Mouse (Mus musculus) olfactory bulb, adult 2 months (tissue): ENCODE results near the gene Map4k4.

Experiments
- CTCF ChIP-seq: fragments of 200-500 bp; IDR thresholded peaks from 2 replicates; pipeline ENCODE4 v1.5.1; 2012; ENCODE audit warnings: low read depth, mild to moderate bottlenecking, low read length, moderate library complexity; ENCODE audit not compliant: insufficient read depth
- POLR2A ChIP-seq: fragments of 200-500 bp; IDR thresholded peaks from 2 replicates; pipeline ENCODE4 v1.6.1; 2012; ENCODE audit warnings: mild to moderate bottlenecking, low read depth, low read length, moderate library complexity; ENCODE audit not compliant: insufficient read depth

DNA sequence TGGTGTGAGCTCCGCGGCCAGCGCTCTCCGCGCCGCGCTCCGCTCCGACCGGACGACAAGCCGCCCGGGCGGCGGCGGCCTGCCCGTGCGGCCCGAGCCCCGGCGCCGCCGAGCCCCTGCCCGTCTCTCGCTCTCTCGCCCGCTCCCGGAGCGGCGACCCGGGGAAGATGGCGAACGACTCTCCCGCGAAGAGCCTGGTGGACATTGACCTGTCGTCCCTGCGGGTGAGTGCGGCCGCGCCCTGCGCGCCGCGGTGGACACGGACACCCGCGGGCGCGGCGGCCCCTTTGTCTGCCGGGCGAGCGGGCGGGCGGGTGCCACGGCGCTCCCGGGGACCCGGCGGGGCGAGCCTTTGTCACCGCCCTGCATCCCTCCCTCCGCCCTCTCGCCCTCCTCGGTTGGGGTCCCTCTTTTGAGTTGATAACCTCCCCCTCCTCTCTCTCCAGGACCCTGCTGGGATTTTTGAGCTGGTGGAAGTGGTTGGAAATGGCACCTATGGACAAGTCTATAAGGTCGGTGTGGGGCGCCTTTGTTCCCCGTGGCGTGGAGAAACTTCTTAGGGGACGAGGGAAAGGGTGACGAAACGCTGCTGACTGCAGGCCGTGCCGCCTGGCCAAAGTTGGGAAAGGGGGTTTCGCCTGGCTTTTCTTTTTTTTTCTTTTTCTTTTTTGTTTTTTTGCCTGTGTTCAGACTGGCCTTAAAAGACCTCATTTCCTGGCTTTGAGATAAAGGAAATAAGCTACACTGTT lies 524 bp downstream of the Map4k4 start:
- TF ChIP-seq POLR2A, result no peak
- TF ChIP-seq CTCF, result no peak
